Mouse (Mus musculus) regulatory T cell (primary cell): ENCODE data around the gene Scrg1.
"Not testable (repeated sequence)": the region's sequence is repeated elsewhere in the genome, so short reads cannot be mapped to it uniquely, and the experiment has no call there.

Experiments
- in situ Hi-C: fragments of 300-600 bp; cut with MboI, MseI; formaldehyde crosslinking; loops from one replicate; pipeline ENCODE4 v1.15.1; 2025; ENCODE audit warnings: high pct_unique_total_duplicates

The Scrg1 gene

DNA sequence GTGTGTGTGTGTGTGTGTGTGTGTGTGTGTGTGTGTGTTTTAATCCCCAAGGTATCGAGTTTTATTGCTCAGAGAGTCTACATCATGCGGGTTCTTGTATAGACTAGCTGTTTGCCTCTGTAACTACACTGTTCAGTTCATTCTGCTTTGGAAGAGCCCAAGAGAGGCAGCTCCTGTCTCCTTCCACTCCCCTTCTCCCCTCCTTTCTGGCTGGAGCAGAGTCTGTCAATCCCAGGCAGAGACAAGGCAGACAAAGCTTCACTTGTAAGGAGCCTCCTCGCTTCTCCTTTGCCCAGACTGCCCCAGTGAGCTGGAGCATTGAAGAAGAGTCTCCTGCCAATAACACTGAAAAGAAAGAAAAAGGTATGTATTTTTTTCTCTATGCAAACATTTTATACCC is at the start of gene Scrg1:
Gene Scrg1 (plus strand): TSS at position 159 of the 400 bp plus-strand sequence.
- in situ Hi-C loops: no loop called here

DNA sequence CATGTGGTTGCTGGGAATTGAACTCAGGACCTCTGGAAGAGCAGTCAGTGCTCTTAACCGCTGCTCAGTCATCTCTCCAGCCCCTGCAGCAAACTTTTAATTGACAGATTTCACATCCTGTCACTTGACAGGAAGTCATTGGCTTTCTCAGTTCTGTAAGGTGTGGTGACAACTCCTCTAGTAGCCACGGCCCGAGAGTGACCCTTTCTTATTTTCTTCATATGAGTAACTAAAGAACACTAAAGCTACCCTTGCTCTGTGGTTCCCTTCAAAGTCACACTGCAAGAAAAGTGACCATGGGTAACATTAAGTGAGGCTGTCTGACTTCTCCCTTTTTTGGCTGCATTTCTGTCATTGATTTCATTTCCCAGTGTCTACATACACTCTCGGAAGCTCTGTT is 49.4 kb upstream of the Scrg1 start:
- in situ Hi-C loops: no loop called here

- in situ Hi-C loops: no loop called here
Observed at GRCm38 (mm10) chr8:57409333-57409732, 46.4 kb upstream of the Scrg1 start.

DNA sequence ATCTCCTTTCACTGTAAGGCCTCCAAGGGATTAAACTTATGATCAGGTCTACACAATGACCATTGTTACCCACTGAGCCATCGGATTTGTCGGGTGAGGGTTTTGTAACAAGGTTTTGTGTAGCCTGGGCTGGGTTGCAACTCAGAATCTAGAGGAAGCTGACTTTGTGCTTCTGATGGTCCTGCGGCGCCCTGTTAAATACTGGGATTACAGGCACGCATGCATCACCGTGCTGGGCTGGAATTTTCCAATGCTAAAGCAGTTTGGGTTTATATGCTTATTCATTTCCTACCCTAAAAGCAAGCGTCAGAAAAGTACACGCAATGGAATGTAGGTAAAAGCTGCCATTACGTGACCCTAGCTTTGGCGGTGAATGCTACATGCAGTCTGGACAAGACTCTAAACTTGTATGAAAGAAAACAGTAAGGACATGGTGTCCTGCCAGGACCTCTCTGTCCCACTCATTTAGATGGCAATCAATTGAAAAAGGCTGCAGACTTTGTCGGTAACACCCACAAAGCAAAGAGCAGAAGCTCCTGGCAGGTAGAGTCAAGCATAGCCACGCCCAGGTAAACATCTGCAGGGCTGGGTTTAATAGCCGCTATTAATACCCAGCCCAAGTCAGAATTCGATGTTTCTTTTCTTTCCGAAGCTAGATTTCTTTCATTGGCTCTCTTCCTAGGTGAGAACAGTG is 45.8 kb upstream of the Scrg1 start:
- in situ Hi-C loops: no loop called here

DNA sequence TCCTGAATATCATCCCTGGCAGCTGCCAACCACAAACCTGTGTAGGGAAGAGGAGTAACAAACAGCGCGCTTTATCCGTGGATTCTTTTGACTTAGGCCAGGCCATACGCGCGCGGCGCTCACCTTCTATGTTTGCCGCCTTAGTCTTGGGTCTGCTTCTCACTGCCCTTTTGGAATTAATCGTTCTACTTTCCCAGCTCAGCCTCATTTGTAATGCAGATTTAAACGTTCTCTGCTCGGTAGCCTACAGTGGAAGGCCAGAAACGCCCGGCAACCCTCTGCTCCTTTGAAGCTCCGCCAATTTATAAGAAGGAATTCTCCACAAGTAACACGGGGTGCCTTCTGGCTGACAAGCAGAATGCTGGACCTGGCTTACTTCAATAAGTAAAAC is 45.3 kb upstream of the Scrg1 start:
- in situ Hi-C loops: no loop called here

DNA sequence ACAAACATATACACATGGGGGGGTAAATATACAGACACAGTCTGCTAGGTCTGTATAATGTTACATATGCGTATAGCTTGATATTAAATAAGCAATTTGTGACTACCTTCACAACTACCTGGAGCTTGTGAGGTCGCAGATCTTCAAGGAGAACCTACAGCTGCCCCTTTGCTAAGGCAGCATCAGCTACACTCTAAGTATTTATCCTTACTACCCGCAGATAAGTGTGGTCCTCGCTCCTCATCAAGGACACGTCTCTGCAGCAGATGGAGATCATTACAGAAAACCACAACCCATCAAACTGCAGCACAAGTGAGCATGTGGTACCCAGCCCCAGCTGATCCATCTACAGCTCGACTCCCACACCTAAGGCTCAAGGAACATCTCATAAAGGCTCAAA is 44.4 kb upstream of the Scrg1 start:
- in situ Hi-C loops: no loop called here

DNA sequence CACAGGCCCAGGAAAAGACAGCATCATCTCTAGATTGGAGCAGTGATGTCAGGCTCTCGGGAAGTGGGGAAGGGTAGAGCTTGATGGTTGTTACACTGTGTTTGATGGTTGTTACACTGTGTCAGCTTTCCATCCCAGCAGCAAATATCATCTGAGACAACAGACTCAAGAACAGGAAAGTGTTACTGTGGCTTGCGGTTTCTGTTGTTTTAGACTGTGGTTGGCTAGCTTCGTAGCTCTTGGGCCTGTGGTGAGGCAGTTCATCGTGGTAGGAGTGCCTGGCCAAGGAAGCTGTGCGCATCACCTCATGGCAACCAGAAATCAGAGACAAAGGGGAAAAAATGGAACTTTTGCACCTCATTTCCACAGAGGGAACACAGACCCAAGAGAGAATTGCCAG is 38.9 kb upstream of the Scrg1 start:
- in situ Hi-C loops: no loop called here

DNA sequence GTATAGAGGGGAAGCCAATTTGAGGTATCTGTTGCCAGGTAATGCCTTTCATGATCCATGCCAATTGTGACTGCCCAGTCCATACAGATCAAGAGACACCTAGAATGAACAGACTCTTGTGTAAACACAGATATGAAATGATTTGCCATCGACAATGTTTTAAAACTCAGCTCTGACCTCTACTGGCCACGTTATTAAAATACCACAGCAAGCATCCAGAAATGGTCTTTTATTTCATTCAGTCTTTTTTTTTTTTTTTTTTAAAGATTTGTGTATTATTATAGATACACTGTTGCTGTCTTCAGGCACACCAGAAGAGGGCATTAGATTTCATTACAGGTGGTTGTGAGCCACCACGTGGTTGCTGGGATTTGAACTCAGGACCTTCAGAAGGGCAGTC is 29.6 kb upstream of the Scrg1 start:
- in situ Hi-C loops: loop anchor here (10.0 kb wide), 1 partner anchor 229 kb away; the partner anchor contains the start of gene Galnt7

DNA sequence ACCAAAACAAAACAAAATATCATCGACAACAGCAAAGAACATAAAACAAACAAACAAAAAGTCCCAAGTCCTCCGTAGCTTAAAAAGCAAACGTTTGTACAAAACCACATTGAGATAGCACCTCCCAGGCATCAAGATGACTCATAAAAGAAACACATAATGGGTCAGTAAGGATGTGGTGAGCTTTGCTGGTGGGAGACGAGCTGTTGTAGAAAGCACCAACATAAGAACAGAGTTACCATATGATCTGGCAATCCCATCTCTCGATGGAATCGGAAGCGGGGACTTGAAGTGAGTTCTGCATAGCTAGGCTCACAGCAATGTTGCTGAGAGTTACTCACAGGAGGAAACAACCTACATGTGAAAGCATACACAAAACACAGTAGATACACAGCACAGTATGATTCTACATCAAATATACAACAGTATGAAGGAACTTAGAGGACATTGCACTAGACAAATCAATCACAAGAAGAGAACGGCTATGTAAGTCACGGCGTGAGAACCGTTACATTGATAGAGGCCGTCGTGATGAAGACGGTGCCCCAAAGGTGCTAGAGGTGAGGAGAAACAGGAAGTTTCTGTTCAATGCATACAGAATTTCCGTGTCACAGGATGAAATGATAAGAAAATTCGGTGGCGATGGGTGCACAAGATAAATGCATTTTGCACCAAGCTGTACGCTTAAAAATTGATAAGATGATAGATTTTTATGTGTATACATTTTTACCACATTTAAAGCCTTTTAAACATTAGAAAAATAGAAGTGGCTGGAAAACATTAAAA is 27.9 kb upstream of the Scrg1 start:
- in situ Hi-C loops: loop anchor here (10.0 kb wide), 1 partner anchor 227 kb away; the partner anchor contains the start of gene Galnt7

DNA sequence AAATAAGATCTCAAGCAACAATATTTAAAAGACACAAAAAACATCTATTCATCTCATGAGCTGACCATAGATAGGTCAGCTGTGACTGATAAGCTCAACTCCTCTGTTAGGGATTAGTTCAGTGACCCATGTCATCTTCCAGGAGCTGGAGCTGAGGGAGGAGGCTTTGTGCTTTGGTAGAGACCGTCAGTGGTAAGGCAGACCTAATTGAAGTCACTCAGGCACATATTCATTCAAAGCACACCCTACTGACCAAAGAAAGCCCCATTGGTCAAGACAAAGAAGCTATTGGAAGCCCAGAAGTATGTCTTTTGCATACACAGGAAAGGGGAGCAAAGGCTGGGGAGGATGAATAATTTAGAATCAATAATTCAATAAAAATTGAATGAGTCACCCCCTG is 27.2 kb upstream of the Scrg1 start:
- in situ Hi-C loops: loop anchor here (10.0 kb wide), 1 partner anchor 226 kb away; the partner anchor contains the start of gene Galnt7

DNA sequence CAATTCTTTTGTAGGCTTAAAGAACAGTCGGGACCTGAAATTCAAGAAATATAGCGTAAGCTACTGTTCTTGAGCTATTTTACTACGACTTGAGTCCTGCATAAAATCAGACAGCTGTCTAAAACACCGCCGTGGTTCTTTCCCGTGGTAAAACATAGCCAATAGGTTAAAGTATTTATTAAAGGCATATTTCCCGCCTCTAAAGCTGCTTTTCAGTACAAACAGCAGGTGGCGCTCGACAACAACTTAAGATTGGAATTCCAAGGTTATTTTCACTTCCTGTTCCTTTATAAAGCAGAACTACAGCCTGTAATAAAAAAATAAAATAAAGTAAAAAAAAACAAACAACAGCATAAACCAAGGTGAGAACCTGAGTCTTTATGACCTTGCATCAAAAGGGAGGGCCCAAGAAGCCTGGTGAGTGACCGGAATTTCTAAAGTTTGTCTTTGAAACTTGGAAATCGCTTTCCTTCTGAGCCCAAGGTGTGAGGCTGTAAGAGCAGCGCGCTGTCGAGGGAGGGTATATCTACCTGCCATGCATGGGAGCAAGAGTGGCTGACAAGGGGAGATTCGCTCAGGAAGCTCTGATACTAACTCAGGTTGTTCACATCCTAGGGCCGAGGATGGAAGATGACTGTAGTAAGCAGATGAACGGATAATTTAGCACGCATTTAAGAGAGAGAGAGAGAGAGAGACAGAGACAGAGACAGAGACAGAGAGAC is 26.4 kb upstream of the Scrg1 start:
- in situ Hi-C loops: loop anchor here (10.0 kb wide), 1 partner anchor 225 kb away; the partner anchor contains the start of gene Galnt7

GRCm38 (mm10) chr8:57429888-57430274 is 25.8 kb upstream of the Scrg1 start:
- in situ Hi-C loops: loop anchor here (10.0 kb wide), 3 partner anchors 75 to 375 kb away; partner anchors contain the start of gene Galnt7

- in situ Hi-C loops: loop anchor here (10.0 kb wide), 2 partner anchors 74 to 374 kb away; no protein-coding TSS in a partner anchor
Observed at GRCm38 (mm10) chr8:57430901-57431300, 24.8 kb upstream of the Scrg1 start.

DNA sequence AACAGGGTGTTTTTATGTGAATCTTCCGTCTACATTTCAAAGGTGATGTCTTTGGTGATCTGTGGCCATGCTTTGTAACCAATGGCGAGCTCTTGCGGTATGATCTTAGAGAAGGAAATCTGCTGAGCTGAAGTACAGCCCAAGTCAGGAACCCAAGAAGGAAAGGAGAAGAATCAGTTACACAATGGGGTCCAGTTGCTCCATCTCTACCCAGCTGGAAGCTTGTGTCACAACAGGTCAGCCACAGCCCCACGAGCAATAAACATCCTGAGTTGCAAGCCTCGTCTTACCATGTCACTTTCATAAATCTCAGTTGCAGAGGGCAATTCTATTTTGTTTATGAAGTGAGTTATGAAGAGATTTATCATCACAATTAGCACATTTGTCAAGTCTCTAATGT is 22.9 kb upstream of the Scrg1 start:
- in situ Hi-C loops: loop anchor here (10.0 kb wide), 2 partner anchors 72 to 372 kb away; no protein-coding TSS in a partner anchor

GRCm38 (mm10) chr8:57435768-57436436 is 19.8 kb upstream of the Scrg1 start:
- in situ Hi-C loops: loop anchor here (5.0 to 10.0 kb wide), 3 partner anchors 69 to 369 kb away; no protein-coding TSS in a partner anchor

GRCm38 (mm10) chr8:57436437-57436796 is 19.3 kb upstream of the Scrg1 start:
- in situ Hi-C loops: loop anchor here (5.0 to 10.0 kb wide), 3 partner anchors 68 to 368 kb away; no protein-coding TSS in a partner anchor

DNA sequence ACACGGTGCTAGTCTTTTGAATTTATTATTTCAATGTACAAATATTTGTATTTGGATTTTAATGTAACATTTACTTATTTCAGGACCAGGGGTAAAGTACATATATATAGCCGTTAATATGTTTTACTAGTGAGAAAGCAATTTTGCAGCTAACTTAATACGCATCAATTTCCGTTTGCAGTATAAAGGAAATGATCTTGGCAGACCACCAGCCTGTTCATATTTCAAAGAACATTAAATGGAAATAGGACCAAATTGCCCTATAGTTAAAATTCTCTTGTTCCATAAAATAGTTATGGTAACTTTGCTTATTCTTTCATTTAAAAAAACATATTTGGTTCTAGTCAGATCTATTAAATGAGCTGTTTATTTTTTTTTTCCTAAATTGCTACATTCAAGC is 14.6 kb upstream of the Scrg1 start:
- in situ Hi-C loops: no loop called here

GRCm38 (mm10) chr8:57441556-57441955 is 14.2 kb upstream of the Scrg1 start:
- in situ Hi-C loops: no loop called here

DNA sequence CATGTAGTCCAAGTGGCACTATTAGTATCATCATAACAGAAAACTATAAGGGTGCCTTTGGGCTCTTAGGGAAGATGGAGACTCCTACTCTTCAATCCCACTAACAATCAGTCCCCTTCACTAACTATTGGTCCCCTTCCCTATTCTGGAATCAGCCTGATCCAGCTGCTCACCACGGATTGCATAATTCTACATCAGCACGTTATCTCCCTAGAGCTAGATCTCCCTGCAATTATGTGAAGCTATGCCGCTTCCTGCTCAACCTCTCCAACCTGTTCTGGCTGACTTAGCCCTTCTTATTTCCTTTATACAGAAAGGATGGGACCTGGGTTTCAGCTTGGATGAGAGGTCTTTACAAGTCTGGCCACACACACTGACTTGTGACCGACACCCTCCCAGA is 12.4 kb upstream of the Scrg1 start:
- in situ Hi-C loops: no loop called here

- in situ Hi-C loops: not testable (repeated sequence)
Observed at GRCm38 (mm10) chr8:57445901-57446300, 9.8 kb upstream of the Scrg1 start.

DNA sequence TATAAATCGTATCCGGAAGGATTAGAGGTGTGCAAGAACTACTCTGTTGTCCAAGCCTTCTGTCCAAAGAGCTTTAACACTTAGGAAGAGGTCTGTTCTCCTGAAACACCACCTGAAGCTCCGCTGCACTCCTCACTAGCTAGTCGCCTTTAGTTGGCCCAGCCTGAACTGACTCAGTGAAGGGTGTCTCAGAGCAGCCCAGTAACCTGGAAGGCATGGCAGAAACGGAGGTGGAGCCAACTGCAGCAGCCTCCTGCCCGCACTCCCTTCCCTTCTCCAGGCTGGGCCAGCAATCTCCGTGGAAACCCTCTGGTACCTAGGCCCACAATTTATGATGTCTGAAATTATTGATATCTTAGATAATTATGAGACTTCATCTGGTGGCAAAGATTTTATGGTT is 5.0 kb upstream of the Scrg1 start:
- in situ Hi-C loops: no loop called here
